Mouse (Mus musculus) heart, postnatal 0 days (tissue): ENCODE results near the gene Syt8. TPM values are rescaled to one million over a fixed set of nuclear protein-coding genes. Genes with fewer than 3 reads are reported as not detected.
A peak's percentile ranks its signal among the peaks of the same experiment; 100 is the strongest.

Experiments used
- ATAC-seq: fragments of 200-750 bp; cut with Nextera tagmentation; 2 replicates; pipeline ENCODE4 v1.8.0; 2017; ENCODE audit warnings: low read depth, moderate number of reproducible peaks, moderate library complexity; ENCODE audit not compliant: insufficient read depth
- DNase-seq: peaks from one replicate; pipeline ENCODE4 v3.0.0-alpha.2; 2016; ENCODE audit warnings: low spot score
- H3K27ac ChIP-seq: fragments of 300-500 bp; sonication (generic); 2 replicates; pipeline ENCODE4 v1.5.1; 2014; ENCODE audit warnings: low read depth, mild to moderate bottlenecking
- H3K27me3 ChIP-seq: fragments of 300-500 bp; sonication (generic); 2 replicates; pipeline ENCODE4 v1.6.1; 2014; ENCODE audit warnings: low read length, mixed read lengths; ENCODE audit not compliant: control insufficient read depth, insufficient read depth
- H3K36me3 ChIP-seq: fragments of 300-500 bp; sonication (generic); replicated peaks from 2 replicates; pipeline ENCODE4 v1.6.1; 2014; ENCODE audit warnings: low read length, mixed read lengths; ENCODE audit not compliant: control insufficient read depth, insufficient read depth
- H3K4me1 ChIP-seq: fragments of 300-500 bp; sonication (generic); 2 replicates; pipeline ENCODE4 v1.6.1; 2014; ENCODE audit warnings: antibody characterized with exemption; ENCODE audit not compliant: control insufficient read depth, insufficient read depth
- H3K4me2 ChIP-seq: fragments of 300-500 bp; sonication (generic); 2 replicates; pipeline ENCODE4 v1.6.1; 2014; ENCODE audit warnings: low read depth, mild to moderate bottlenecking, low read length, moderate library complexity
- H3K4me3 ChIP-seq: fragments of 300-500 bp; sonication (generic); 2 replicates; pipeline ENCODE4 v1.5.1; 2014; ENCODE audit warnings: low read depth, low read length
- H3K9ac ChIP-seq: fragments of 300-500 bp; sonication (generic); replicated peaks from 2 replicates; pipeline ENCODE4 v1.6.1; 2014; ENCODE audit warnings: low read depth, low read length, mixed read lengths
- H3K9me3 ChIP-seq: fragments of 300-500 bp; sonication (generic); replicated peaks from 2 replicates; pipeline ENCODE4 v1.6.1; 2016; ENCODE audit warnings: low read length; ENCODE audit not compliant: control insufficient read depth
- CTCF ChIP-seq: IDR thresholded peaks from 2 replicates; pipeline ENCODE4 v1.5.1; 2016; ENCODE audit warnings: antibody characterized with exemption, control low read depth, low read depth
- EP300 ChIP-seq: IDR thresholded peaks from 2 replicates; pipeline ENCODE4 v1.6.1; 2016; ENCODE audit warnings: antibody characterized with exemption, low read depth
- WGBS: fragments of 180-500 bp; shearing (Covaris S2); extraction: QIAGEN DNeasy Blood & Tissue Kit; methylation state at CpG from one replicate; pipeline ENCODE4 v1.1.7; 2014; 5-methylcytosine and 5-hydroxymethylcytosine counted together
- polyA plus RNA-seq: library from polyadenylated mRNA; unstranded; fragments of >200 nt; fragmentation: Nextera tagmentation; extraction: Ambion mirVana; gene quantifications from 2 replicates; pipeline ENCODE4 v1.2.1, GENCODE M21; 2015
- total RNA-seq: library from RNA; depleted of rRNA; stranded (reverse); fragments of >200 nt; gene quantifications from 2 replicates; pipeline ENCODE4 v1.2.3, GENCODE M21; 2014; ENCODE audit warnings: low replicate concordance; rRNA removed

The Syt8 gene
- total and polyA plus RNA-seq, 2 experiments from 2014 or later, result 18.0 TPM; not detected in 1

DNA sequence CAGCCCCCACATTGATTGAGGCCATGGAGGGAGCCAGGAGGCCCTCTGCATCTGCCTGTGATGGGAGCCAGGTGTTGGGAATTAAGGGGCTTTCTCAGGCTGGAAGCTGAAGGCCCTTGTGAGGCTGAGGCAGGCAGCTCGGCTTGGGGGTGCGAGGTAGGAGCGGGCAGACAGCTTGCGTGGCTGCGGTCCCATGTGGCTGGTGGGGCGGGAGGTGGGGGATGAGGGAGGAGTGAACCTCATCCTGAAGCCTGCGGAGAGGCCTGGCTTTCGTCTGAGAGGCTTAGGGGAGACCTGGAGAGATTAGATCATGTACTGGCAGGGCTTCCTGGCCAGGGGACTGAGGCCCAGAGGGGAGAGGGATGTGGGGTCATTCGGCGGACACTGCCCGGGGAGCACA, 48.5 kb downstream of the Syt8 start:
- Histone ChIP-seq H3K4me1 (peaks cover 56% of the 10 kb centered on the region), H3K36me3 (peaks cover 10% of the 10 kb centered on the region; the same call in 1 of the 2 replicates), H3K9ac (peak overlapping the region; percentile 26; the same call in 1 of the 2 replicates), H3K4me2 (no peak overlapping the region), H3K27ac (peak overlapping the region; percentile 96), H3K4me3 (no peak overlapping the region), H3K9me3 (no peaks in the 10 kb centered on the region), H3K27me3 (no peaks in the 10 kb centered on the region)
- DNase-seq, result peak; percentile 55
- ATAC-seq, result peak; percentile 14; the same call in 1 of the 2 replicates
- WGBS, result 21% methylated on average over 11 of the region's 11 CpGs
- TF ChIP-seq EP300, result peak; percentile 44; the same call in 1 of the 2 replicates
- 0 out of 2 replicates have a peak, but pooled peaks have one; percentile 16 for TF ChIP-seq CTCF

- H3K27ac ChIP-seq, result peak overlapping the region; percentile 96
- no peak overlapping the region; the same call in 1 of the 2 replicates for H3K9ac ChIP-seq
- H3K36me3 ChIP-seq, result peaks cover 26% of the 10 kb centered on the region; the same call in 1 of the 2 replicates
These were observed 50.1 kb downstream of the Syt8 start for GRCm38 (mm10) chr7:142484780-142485179.

GRCm38 (mm10) chr7:142486751-142487162, 52.1 kb downstream of the Syt8 start:
- Histone ChIP-seq H3K36me3 (peaks cover 39% of the 10 kb centered on the region; the same call in 1 of the 2 replicates), H3K4me1 (peaks cover 42% of the 10 kb centered on the region), H3K4me3 (no peak overlapping the region), H3K27me3 (no peaks in the 10 kb centered on the region), H3K9me3 (no peaks in the 10 kb centered on the region), H3K4me2 (no peak overlapping the region), H3K9ac (no peak overlapping the region), H3K27ac (peak overlapping the region; percentile 11)
- DNase-seq (no peak), ATAC-seq (no peak)
- TF ChIP-seq CTCF (no peak), EP300 (no peak)
- WGBS, result 69% methylated on average over 8 of the region's 8 CpGs

More at GRCm38 (mm10) chr7:142484780-142485179, 50.1 kb downstream of the Syt8 start:
- 52% methylated on average over 12 of the region's 12 CpGs for WGBS
- ATAC-seq (no peak), DNase-seq (no peak)
- peaks cover 55% of the 10 kb centered on the region for H3K4me1 ChIP-seq
- no peak overlapping the region for H3K4me2 ChIP-seq
- H3K4me3 ChIP-seq, result no peak overlapping the region
- H3K27me3 ChIP-seq, result no peaks in the 10 kb centered on the region
- TF ChIP-seq EP300 (no peak), CTCF (no peak)
- H3K9me3 ChIP-seq, result no peaks in the 10 kb centered on the region

DNA sequence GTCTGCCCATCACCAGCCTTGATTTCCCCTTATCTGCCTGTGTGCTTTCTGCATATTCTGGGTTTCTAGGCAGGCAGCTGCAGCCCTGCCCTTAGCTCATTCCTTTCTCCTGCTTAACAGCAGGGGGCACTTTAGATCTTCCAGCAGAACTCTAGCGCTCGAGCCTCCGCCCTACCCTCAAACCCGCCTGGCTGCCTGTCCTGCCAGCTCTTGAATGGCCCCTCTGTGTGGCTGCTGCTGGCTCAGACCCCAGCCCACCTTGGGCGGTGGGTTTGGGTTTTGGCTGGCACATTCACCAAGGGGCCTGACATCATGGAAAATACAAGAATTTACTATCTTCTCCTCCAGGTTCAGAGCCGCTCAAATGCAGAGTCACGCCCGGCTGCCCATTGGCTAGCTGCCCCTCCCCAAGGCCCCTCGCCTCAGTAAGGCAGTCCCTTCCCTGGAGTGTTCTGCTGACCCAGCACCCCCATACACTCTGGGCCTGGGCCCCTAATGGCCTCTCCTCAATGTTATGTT, 52.8 kb downstream of the Syt8 start:
- H3K9ac ChIP-seq, result no peak overlapping the region

GRCm38 (mm10) chr7:142488053-142488452, 53.4 kb downstream of the Syt8 start:
- no peak for TF ChIP-seq CTCF
- TF ChIP-seq EP300, result no peak
- Histone ChIP-seq H3K27me3 (no peaks in the 10 kb centered on the region), H3K4me1 (peaks cover 30% of the 10 kb centered on the region), H3K4me2 (no peak overlapping the region), H3K36me3 (peaks cover 47% of the 10 kb centered on the region), H3K9ac (no peak overlapping the region), H3K9me3 (no peaks in the 10 kb centered on the region), H3K27ac (no peak overlapping the region), H3K4me3 (no peak overlapping the region)
- ATAC-seq, result no peak
- no peak for DNase-seq
- 84% methylated on average over 3 of the region's 3 CpGs for WGBS

More for the DNA sequence above, 52.8 kb downstream of the Syt8 start:
- 37% methylated on average over 9 of the region's 9 CpGs for WGBS
- H3K4me2 ChIP-seq, result no peak overlapping the region
- H3K4me1 ChIP-seq, result peaks cover 36% of the 10 kb centered on the region
- H3K4me3 ChIP-seq, result no peak overlapping the region
- peaks cover 44% of the 10 kb centered on the region; the same call in 1 of the 2 replicates for H3K36me3 ChIP-seq
- no peaks in the 10 kb centered on the region for H3K27me3 ChIP-seq
- DNase-seq, result peak; percentile 87
- TF ChIP-seq EP300, result no peak
- peak; percentile 64 for TF ChIP-seq CTCF
- peak overlapping the region; percentile 11; the same call in 1 of the 2 replicates for H3K27ac ChIP-seq
- peak; percentile 51; the same call in 1 of the 2 replicates for ATAC-seq
- H3K9me3 ChIP-seq, result no peaks in the 10 kb centered on the region

Other genes starting within 250 kb of the Syt8 start
- not detected in 2 replicates for gene Gm10153, start 244.5 kb upstream of the Syt8 start, total RNA-seq
- gene Gm10153, start 244.5 kb upstream of the Syt8 start, polyA plus RNA-seq, result not detected in 2 replicates
- not detected in 2 replicates for gene Krtap5-3, start 233.5 kb upstream of the Syt8 start, total RNA-seq
- not detected in 2 replicates for gene Krtap5-3, start 233.5 kb upstream of the Syt8 start, polyA plus RNA-seq
- not detected in 2 replicates for gene Gm7579, start 223.0 kb upstream of the Syt8 start, total RNA-seq
- not detected in 2 replicates for gene Gm7579, start 223.0 kb upstream of the Syt8 start, polyA plus RNA-seq
- gene Krtap5-5, start 204.9 kb upstream of the Syt8 start, total RNA-seq, result not detected in 2 replicates
- gene Krtap5-5, start 204.9 kb upstream of the Syt8 start, polyA plus RNA-seq, result not detected in 2 replicates
- gene Gm40460, start 193.8 kb upstream of the Syt8 start, total RNA-seq, result not detected in 2 replicates
- gene Gm40460, start 193.8 kb upstream of the Syt8 start, polyA plus RNA-seq, result not detected in 2 replicates
- not detected in 2 replicates for gene Gm2431, start 176.5 kb upstream of the Syt8 start, total RNA-seq
- gene Gm2431, start 176.5 kb upstream of the Syt8 start, polyA plus RNA-seq, result not detected in 2 replicates
- gene Gm4559, start 160.5 kb upstream of the Syt8 start, total RNA-seq, result not detected in 2 replicates
- gene Gm4559, start 160.5 kb upstream of the Syt8 start, polyA plus RNA-seq, result not detected in 2 replicates
- not detected in 2 replicates for gene Krtap5-1, start 137.7 kb upstream of the Syt8 start, total RNA-seq
- not detected in 2 replicates for gene Krtap5-1, start 137.7 kb upstream of the Syt8 start, polyA plus RNA-seq
- not detected in 2 replicates for gene Krtap5-4, start 131.3 kb upstream of the Syt8 start, total RNA-seq
- not detected in 2 replicates for gene Krtap5-4, start 131.3 kb upstream of the Syt8 start, polyA plus RNA-seq
- 0.62 and 4.0 TPM in 2 replicates for gene Ifitm10, start 61.1 kb upstream of the Syt8 start, total RNA-seq
- 3.4 and 3.9 TPM in 2 replicates for gene Ifitm10, start 61.1 kb upstream of the Syt8 start, polyA plus RNA-seq
- not detected in 2 replicates for gene Gm49369, start 52.2 kb upstream of the Syt8 start, total RNA-seq
- gene Gm49369, start 52.2 kb upstream of the Syt8 start, polyA plus RNA-seq, result 0.85 TPM in 1 of 2 replicates, not detected in the other
- gene Ctsd, start 46.8 kb upstream of the Syt8 start, total RNA-seq, result 1,049 and 1,105 TPM in 2 replicates
- gene Ctsd, start 46.8 kb upstream of the Syt8 start, polyA plus RNA-seq, result 484 and 489 TPM in 2 replicates
- gene Tnni2, start 7.0 kb downstream of the Syt8 start, total RNA-seq, result not detected in 2 replicates
- gene Tnni2, start 7.0 kb downstream of the Syt8 start, polyA plus RNA-seq, result 8.9 and 9.9 TPM in 2 replicates
- 20.8 and 84.4 TPM in 2 replicates for gene Lsp1, start 26.0 kb downstream of the Syt8 start, total RNA-seq
- 47.7 and 53.1 TPM in 2 replicates for gene Lsp1, start 26.0 kb downstream of the Syt8 start, polyA plus RNA-seq
- 0.73 and 11.0 TPM in 2 replicates for gene Tnnt3, start 64.0 kb downstream of the Syt8 start, total RNA-seq
- gene Tnnt3, start 64.0 kb downstream of the Syt8 start, polyA plus RNA-seq, result 2.5 and 3.2 TPM in 2 replicates
- 87.2 and 90.9 TPM in 2 replicates for gene Mrpl23, start 97.8 kb downstream of the Syt8 start, total RNA-seq
- 14.9 TPM in 2 replicates for gene Mrpl23, start 97.8 kb downstream of the Syt8 start, polyA plus RNA-seq
- 1,317 and 1,642 TPM in 2 replicates for gene Igf2, start 232.0 kb downstream of the Syt8 start, total RNA-seq
- gene Igf2, start 232.0 kb downstream of the Syt8 start, polyA plus RNA-seq, result 950 and 1,040 TPM in 2 replicates
- not detected in 2 replicates for gene Gm49394, start 235.1 kb downstream of the Syt8 start, total RNA-seq
- gene Gm49394, start 235.1 kb downstream of the Syt8 start, polyA plus RNA-seq, result not detected in 2 replicates